Mouse (Mus musculus) gastrocnemius, postnatal 14 days (tissue): ENCODE data around the gene Gm20388. TPM values are rescaled to one million over a fixed set of nuclear protein-coding genes. Genes with fewer than 3 reads are reported as not detected.

Experiments used
- DNase-seq: peaks from one replicate; pipeline ENCODE4 v3.0.0; 2021; ENCODE audit warnings: mixed read lengths
- intact Hi-C: fragments of 180-260 bp; cut with DNase I; formaldehyde crosslinking; loops from one replicate; pipeline ENCODE4 v1.15.1; 2025; ENCODE audit warnings: low total_unique reads
- total RNA-seq, 2 experiments: library from RNA; stranded (reverse); gene quantifications; 2 replicates each; pipeline ENCODE4 v1.2.3; 2021

Gm20388 gene
- total RNA-seq, 2 experiments from 2014 or later, result 5.6 to 6.0 TPM

- intact Hi-C loops, result no loop called here
- peak; percentile 22 for DNase-seq
Observed at GRCm38 (mm10) chr8:121736236-121736635, 1825.6 kb downstream of the Gm20388 start.

DNA sequence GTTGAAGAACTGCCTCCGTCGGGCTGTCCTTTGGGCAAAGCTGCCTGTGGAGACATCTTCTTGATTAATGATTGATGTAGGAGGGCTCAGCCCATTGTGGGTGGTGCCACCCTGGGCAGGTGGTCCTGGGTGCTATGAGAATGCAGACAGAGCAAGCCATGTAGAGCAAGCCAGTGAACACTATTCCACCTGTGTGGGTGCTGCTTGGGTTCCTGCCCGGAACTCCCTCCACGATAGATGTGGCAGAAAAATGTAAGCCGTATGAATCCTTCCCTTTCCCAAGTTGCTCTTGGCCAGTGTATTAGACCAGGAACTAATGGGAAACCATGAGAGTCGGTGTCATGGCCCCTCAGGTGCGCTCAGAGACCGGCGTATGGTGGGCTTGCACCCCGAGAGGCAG lies 1830.1 kb downstream of the Gm20388 start:
- intact Hi-C loops, result no loop called here
- DNase-seq, result no peak

DNA sequence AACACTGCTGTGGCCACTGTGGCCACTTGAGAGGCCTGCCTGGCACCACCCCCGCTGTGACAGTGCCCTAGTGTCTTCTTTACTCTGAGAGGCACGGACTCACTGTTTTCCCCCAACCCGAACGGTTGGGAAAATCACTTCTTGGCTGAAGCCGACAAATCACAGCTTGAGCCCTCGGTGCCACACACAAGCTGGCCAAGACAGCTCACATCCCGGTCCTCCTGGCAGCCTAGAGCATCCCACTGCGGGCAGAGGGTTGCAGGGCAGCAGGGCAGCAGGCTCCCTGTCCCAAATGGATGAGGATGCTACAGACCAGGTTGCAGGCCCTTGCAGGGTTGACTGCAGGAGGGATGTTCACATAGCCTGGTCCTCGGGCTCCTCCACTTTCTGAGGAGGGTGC lies 1838.9 kb downstream of the Gm20388 start:
- intact Hi-C loops, result no loop called here
- DNase-seq, result no peak

DNA sequence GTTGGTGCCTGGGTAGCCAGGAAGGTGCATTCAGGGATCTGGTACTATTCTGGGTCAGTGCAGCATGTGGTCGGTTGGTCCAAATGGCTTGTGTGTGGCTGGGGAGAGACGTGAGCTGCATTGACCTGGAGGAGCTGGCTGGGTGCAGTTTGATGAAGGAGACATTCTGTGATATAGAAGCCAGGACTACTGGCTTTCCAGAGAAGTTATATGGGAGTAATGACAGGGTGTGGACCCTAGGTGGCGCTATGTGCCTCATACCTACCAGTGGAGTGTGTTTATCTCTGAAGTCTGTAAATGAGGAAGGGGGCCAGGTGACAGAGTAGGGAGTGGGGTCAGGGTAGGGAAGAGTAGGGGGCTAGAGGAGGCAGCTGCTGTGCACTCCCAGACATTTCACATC lies 1839.9 kb downstream of the Gm20388 start:
- intact Hi-C loops, result no loop called here
- no peak for DNase-seq

GRCm38 (mm10) chr8:121751407-121751806 lies 1840.8 kb downstream of the Gm20388 start:
- DNase-seq, result peak; percentile 52

DNA sequence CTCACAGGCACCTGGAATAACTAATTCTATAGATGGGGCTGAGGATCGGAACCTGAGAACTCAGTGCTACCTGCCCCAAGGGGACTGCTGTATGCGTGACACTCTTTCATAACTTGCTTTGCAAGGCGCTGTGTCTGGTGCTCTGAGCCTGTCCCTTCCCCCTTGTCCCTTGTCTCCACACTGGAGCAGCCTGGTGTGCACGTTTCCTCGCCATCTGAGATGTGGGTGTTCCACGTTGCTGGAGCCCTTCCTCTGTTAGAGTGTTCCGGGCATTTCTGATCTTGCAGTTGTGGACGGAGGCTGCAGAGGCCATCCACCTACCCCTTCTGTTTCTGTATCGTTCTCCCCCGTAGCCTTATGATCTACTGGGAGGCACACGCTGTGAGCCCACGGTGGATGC lies 1847.8 kb downstream of the Gm20388 start:
- intact Hi-C loops, result no loop called here
- DNase-seq, result no peak

More at GRCm38 (mm10) chr8:121751407-121751806, 1840.8 kb downstream of the Gm20388 start:
- intact Hi-C loops, result no loop called here

- intact Hi-C loops, result no loop called here
- no peak for DNase-seq
Observed at GRCm38 (mm10) chr8:121760484-121760883, 1849.8 kb downstream of the Gm20388 start.

- no peak for DNase-seq
- intact Hi-C loops, result no loop called here
Observed at GRCm38 (mm10) chr8:121761480-121761879, 1850.8 kb downstream of the Gm20388 start.

- DNase-seq, result no peak
- intact Hi-C loops, result no loop called here
Observed at GRCm38 (mm10) chr8:121762999-121763699, 1852.5 kb downstream of the Gm20388 start.

DNA sequence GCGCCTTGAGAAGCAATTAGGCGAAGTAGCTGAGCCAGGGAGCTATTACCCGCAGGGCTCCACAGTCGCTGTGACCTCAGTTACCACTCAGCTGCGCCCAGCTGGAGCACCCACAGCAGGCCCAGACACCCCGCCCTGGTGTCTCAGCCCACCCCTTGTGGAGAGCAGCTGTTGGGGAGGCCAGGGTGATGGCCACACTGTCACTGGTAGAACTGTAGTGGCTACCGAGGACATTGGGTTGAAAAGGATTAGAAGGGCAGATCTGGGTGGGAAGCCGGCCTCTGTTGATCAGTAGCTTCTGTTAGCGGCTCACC lies 1853.0 kb downstream of the Gm20388 start:
- intact Hi-C loops, result no loop called here
- DNase-seq, result no peak

DNA sequence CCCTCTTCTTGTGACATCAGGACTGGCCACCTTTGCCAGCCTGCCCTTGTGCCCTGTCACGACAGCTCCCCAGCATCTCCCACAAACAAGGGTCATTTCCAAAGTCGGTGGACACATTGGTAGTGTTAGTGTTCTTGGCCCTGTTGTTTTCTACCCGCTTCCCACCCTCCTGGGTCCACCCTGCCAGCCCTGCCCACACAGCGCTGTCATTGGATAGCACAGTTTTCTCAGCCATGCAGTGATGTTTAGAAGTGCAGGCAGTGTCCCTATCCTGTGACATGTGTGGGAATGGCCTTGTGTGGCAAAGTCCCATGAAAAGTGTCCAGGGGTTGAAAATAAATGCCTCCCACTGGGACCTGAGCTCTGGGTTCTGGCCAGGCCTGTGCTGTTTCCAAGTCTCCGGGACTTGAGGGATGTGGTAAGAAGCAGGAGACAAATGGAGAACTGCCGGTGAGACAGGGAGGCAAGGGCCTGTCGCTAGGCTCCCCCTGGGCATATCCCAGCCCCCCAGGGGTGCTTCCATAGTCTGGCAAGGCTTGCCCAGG lies 1855.0 kb downstream of the Gm20388 start:
- DNase-seq, result no peak
- intact Hi-C loops, result no loop called here

GRCm38 (mm10) chr8:121769095-121769494 lies 1858.5 kb downstream of the Gm20388 start:
- no peak for DNase-seq
- intact Hi-C loops, result no loop called here

DNA sequence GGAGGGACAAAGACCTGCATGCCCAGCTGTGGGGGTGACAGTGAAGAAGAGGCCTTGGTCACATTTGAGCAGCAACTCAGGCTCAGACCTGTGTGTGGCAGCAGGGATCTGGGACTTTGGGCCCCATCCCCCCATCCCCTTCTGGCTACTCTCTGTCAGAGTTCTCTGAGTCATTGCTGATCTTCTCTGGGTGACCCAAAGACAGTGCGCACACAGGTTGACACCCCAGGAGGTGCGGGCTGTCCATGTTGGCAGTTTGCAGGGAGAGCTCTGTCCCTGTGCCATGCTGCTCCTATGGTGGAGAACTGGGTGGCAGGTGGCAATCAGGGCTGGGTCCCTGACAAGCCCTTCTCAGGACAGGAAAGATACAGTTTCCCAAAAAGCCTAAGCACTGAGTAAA lies 1859.0 kb downstream of the Gm20388 start:
- intact Hi-C loops, result no loop called here
- no peak for DNase-seq

DNA sequence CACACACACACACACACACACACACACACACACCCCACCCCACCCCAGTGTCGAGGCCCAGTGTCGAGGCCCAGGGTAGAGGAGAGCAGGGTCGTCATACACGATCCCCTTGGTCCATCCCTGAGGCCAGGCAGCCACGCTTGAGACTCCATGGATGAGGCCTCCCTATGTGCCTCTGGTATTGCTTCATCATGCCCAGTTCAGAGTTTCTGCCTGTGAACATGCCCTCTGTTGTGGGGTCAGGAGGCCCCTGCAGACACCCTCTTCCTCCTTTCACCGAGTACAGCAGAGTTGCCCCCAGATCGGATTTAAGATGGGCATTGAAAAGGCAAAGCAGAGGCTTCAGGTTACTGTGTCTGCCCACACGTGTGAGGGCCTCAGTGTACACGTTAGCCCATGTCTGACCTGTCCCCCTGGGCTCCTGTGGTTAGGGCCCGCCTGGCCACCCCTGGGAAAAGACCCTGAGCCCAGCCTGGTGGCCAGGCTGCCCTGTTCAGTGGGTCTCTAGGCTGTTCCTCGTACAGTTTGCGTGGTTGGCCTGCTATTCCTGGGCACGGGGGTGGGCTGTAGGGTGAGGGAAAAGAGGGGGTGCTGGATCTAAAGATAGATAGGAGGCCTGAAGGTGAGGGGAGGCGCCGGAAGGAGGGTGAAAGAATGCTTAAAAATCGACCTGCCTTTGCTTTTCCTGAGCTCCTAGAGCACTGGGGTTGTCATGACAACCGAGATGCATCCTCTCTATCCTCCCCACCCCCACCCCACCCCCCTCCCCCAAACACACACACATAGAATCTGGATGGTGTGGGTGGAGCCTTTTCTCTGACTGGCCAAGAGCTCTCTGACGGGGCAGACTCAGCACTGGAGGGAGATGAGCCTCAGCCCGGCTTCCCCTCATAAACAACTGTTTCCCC lies 1860.5 kb downstream of the Gm20388 start:
- intact Hi-C loops, result no loop called here
- no peak for DNase-seq

- intact Hi-C loops, result no loop called here
- DNase-seq, result no peak
Observed at GRCm38 (mm10) chr8:121773876-121774275, 1863.2 kb downstream of the Gm20388 start.

GRCm38 (mm10) chr8:121782493-121782892 lies 1871.9 kb downstream of the Gm20388 start:
- intact Hi-C loops, result no loop called here
- DNase-seq, result no peak

DNA sequence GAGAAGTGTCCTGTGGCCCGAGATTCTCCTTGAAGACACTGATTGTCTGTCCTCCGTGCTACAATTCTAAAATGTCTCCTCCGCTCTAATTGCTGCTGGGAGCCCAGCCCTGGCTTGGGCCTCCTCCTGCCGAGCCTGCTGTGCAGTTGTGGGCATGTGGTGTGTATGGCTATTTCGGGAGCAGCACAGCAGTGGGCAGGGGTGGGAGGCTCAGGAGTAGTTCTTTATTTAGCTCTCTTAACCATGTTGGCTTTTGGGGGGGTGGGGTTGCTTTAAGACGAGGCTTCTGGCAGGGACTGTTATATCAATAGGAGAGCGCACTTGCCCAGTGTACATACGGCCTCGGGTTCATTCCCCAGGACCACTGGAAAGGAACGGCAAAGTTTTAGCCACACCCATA lies 1875.9 kb downstream of the Gm20388 start:
- DNase-seq, result no peak
- intact Hi-C loops, result no loop called here

DNA sequence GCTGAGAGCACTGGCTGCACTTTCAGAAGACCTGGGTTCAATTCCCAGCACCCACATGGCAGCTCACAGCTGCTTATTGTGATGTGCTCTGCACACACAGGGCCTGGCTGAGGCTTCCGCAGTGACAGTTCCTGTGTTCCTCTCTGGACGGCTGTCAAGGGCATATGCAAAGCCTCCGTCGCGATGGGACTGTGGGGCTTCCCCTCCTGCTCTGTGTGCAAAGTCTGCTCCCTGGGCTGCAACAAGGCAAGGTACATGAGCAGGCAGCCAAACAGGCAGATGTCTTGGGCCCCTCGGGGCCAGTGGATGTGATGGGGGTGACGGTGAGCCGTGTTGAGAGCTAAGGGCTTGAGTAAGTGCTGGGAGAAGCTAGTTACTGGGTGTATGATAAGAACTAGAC lies 1878.1 kb downstream of the Gm20388 start:
- no peak for DNase-seq
- intact Hi-C loops, result no loop called here

DNA sequence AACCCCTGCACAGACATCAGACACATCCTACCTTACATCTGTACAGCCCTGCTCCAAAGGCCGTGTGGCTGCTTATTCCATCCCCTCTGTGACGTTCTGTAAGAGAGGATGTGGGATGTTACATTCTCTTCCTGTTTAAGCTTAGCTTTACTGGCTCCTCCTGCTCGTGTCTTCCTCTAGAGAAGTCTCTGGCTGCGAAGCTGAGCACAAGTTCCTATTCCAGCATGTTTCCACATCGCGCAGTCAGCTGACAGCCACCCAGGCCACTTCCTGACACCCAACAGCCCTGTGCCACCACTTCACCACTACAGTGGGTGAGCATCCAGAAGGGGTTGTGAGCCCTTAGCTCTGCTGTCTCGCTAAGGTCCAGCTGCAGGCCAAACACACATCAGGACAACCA lies 1881.5 kb downstream of the Gm20388 start:
- intact Hi-C loops, result no loop called here
- no peak for DNase-seq

GRCm38 (mm10) chr8:121792627-121793026 lies 1882.0 kb downstream of the Gm20388 start:
- intact Hi-C loops, result no loop called here
- no peak for DNase-seq

DNA sequence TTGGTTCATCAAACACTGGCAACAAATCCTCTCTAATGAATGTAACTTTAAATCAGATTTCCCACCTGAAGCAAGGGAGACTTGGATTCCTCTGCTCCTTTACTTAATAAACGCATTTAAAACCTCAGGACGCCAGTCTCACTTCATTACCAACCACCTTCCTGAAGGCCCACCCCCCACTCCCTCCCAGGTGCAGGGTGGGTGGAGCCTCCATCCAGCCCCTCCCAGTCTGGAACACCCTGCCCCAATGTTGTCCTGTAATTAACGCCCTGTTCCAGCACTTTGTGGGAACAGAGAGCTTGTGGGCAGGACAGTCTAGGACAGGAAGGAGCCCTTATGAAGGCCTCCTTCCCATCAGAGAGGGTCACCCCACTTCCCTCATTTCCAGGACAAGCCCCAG lies 1883.5 kb downstream of the Gm20388 start:
- DNase-seq, result no peak
- intact Hi-C loops, result no loop called here
